Mouse (Mus musculus) c-Kit-positive CD71-positive TER-119-negative erythroid progenitor cells, embryonic 14.5 days (primary cell): ENCODE measurements around the gene Fthl17a.

Experiments used
- DNase-seq: peaks from one replicate; pipeline ENCODE4 v3.0.0-alpha.2; 2013; ENCODE audit warnings: low read depth

Gene Fthl17a

GRCm38 (mm10) chrX:85249379-85249778, at the start of gene Fthl17a:
Fthl17a (plus strand) TSS chrX:85249679.
- no peak for DNase-seq

- DNase-seq, result no peak
These were observed 42.5 kb upstream of the Fthl17a start for GRCm38 (mm10) chrX:85207001-85207400.

GRCm38 (mm10) chrX:85226883-85227282, 22.6 kb upstream of the Fthl17a start:
- no peak for DNase-seq

GRCm38 (mm10) chrX:85271821-85272220, 22.3 kb downstream of the Fthl17a start:
- no peak for DNase-seq

GRCm38 (mm10) chrX:85272296-85272695, 22.8 kb downstream of the Fthl17a start:
- no peak for DNase-seq

GRCm38 (mm10) chrX:85289846-85290245, 40.4 kb downstream of the Fthl17a start:
- no peak for DNase-seq

GRCm38 (mm10) chrX:85292781-85293180, 43.3 kb downstream of the Fthl17a start:
- DNase-seq, result no peak

GRCm38 (mm10) chrX:85294001-85294400, 44.5 kb downstream of the Fthl17a start:
- no peak for DNase-seq

GRCm38 (mm10) chrX:85304674-85305073, 55.2 kb downstream of the Fthl17a start:
- DNase-seq, result no peak

- DNase-seq, result no peak
These were observed 69.1 kb downstream of the Fthl17a start for GRCm38 (mm10) chrX:85318576-85318975.

GRCm38 (mm10) chrX:85319193-85319592, 69.7 kb downstream of the Fthl17a start:
- no peak for DNase-seq
